Mouse (Mus musculus) E14TG2a.4 (cell line): ENCODE measurements at regions not wholly inside any gene's neighbourhood (a gene's known extent, or its start where the extent isn't known, plus 50 kb on each side); places are given as distances from the start of the nearest gene placed in this dataset.

Source experiments
- H3K27me3 ChIP-seq: 2 replicates; pipeline ENCODE4 v1.6.1; 2014; ENCODE audit warnings: low read length, control low read depth; ENCODE audit not compliant: insufficient read depth
- H3K36me3 ChIP-seq: 2 replicates; pipeline ENCODE4 v1.6.1; 2014; ENCODE audit warnings: low read length, control low read depth; ENCODE audit not compliant: insufficient read depth
- H3K4me1 ChIP-seq: replicated peaks from 2 replicates; pipeline ENCODE4 v1.6.1; 2014; ENCODE audit warnings: low read depth, low read length, control low read depth
- H3K4me3 ChIP-seq: replicated peaks from 2 replicates; pipeline ENCODE4 v1.5.1; 2014; ENCODE audit warnings: mild to moderate bottlenecking, low read length
- H3K9me3 ChIP-seq: 2 replicates; pipeline ENCODE4 v1.6.1; 2014; ENCODE audit warnings: low read length, control low read depth
- CTCF ChIP-seq: conservative IDR thresholded peaks from 2 replicates; pipeline ENCODE4 v1.5.1; 2014; ENCODE audit warnings: low read length
- NANOG ChIP-seq: IDR thresholded peaks from 2 replicates; pipeline ENCODE4 v1.6.1; 2014; ENCODE audit warnings: borderline replicate concordance, low read length, mixed read lengths
- POU5F1 ChIP-seq: IDR thresholded peaks from 2 replicates; pipeline ENCODE4 v1.6.1; 2014; ENCODE audit warnings: low read length, borderline replicate concordance

DNA sequence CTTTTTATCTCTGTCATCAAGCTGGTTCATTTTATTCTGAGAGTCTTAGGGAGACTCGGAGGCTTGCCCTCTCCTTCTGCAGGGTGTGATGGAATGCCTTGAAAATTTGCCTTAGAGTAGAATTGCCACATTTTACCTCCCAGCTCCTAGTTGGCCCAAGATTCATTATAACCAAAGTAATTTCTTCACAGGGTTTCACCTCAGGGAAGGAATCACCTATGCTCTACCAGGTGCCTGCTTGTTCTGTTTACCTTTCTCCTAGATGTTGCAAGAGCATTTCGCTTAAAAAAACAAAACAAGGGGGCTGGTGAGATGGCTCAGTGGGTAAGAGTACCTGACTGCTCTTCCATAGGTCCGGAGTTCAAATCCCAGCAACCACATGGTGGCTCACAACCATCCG lies 134.8 kb downstream of the Plk2 start:
- TF ChIP-seq POU5F1, result no peak
- TF ChIP-seq CTCF, result no peak
- TF ChIP-seq NANOG, result no peak
- H3K4me3 ChIP-seq, result no peak overlapping the region
- no peaks in the 10 kb centered on the region for H3K27me3 ChIP-seq
- no peaks in the 10 kb centered on the region for H3K4me1 ChIP-seq
- no peaks in the 10 kb centered on the region for H3K36me3 ChIP-seq
- H3K9me3 ChIP-seq, result no peaks in the 10 kb centered on the region

DNA sequence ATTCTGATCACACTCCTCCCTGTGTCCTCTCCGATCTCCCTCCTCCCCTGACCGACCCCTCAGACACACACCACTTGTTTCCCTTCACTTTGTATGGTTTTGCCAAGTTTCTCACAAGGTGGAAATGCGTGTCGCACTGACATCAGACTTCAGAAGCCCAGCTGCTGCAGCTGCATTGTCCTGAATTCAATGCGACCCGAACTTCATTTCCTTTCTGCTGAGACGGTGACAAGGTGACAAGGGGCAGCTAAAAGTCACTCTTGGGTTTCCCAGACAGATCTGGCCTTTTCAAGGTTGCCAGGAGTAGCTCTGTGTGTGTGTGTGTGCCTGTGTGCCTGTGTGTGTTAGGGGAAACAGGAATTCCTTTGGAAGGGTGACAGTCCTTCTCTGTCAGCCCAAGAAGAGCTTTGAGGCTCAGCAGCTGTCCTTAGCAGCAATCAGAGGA lies 139.5 kb downstream of the Plk2 start:
- Histone ChIP-seq H3K4me3 (no peak overlapping the region), H3K9me3 (no peaks in the 10 kb centered on the region), H3K27me3 (no peaks in the 10 kb centered on the region), H3K36me3 (no peaks in the 10 kb centered on the region), H3K4me1 (no peaks in the 10 kb centered on the region)
- TF ChIP-seq POU5F1 (no peak), NANOG (no peak), CTCF (no peak)

DNA sequence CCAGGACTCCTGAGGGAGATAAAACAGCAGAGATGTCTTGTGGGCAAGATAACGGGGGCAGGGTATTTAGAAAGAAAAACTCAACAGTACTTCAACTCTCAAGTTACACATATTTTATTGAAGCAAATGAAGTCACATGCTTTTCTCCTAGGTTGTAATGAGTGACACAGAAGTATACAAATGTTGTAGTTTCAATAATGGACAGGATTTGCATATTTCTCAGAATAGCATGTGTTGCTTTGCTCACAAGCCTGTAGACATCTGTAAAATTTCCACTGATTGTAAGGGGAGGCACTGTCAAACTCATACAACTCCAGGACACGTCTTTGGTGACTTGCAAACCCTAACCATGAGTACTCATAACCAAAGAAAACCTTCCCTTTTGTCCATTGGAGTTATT lies 140.9 kb downstream of the Plk2 start:
- H3K36me3 ChIP-seq, result no peaks in the 10 kb centered on the region
- H3K4me1 ChIP-seq, result no peaks in the 10 kb centered on the region
- TF ChIP-seq CTCF (no peak), POU5F1 (no peak), NANOG (no peak)
- no peaks in the 10 kb centered on the region for H3K9me3 ChIP-seq
- H3K27me3 ChIP-seq, result no peaks in the 10 kb centered on the region
- no peak overlapping the region for H3K4me3 ChIP-seq

DNA sequence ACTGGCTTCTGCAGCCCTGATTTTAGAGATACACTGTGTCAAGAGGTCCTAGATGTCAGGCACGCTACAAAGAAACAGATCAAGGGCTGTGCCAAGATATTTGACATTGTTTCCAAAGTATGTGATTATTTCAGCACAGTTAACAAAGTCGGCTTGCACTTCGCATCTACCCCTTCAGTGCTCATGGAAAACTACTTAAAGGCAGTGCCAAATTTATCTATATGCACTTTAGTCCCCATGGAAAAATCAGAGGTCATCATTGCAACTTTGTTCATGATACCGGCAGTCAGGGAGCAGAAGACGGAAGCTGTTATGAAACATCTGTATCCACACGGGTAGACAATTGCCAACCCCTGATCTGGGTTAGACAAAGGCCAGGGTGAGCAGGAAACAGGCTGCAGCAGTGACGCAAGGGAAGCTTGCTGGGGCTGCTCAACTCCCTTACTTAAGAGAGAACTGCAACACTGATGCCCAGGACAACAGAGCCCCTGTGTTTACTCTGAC lies 143.2 kb downstream of the Plk2 start:
- no peak for TF ChIP-seq CTCF
- Histone ChIP-seq H3K4me1 (no peaks in the 10 kb centered on the region), H3K27me3 (no peaks in the 10 kb centered on the region), H3K9me3 (no peaks in the 10 kb centered on the region), H3K36me3 (no peaks in the 10 kb centered on the region), H3K4me3 (no peak overlapping the region)

DNA sequence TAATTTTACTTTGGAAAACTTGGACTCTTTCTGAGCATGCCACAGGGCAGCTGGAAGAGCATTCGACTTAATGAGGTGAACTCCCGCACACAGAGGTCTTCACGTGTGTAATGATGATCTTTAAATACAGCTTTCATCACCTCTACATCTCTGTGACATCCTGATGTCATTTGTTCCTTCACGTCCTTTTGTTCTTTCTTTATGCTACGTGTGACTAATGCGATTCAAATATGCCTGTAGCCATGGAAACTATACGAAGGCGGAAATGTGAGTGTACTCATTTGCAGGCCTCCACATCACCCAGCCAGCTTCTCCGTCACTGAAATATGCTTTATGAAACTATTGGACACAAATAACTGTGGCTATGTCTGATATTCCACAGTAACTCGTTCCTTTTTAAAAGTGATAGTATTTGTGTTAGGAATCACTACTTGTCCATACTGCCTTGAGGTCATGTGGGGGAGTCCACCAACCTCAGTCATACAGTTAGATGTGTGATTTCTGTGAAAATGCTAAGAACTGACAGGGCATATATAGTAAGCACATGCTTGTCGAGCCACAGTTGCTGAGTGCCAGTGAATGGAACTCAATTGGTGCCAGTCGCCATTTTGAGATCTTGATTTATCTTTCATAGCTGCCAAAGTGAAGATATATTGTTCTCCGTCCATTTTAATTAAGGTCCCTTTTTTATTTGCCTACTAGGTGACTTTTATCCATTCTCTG lies 145.9 kb downstream of the Plk2 start:
- H3K9me3 ChIP-seq, result no peaks in the 10 kb centered on the region
- no peaks in the 10 kb centered on the region for H3K4me1 ChIP-seq
- no peaks in the 10 kb centered on the region for H3K36me3 ChIP-seq
- TF ChIP-seq NANOG, result no peak
- TF ChIP-seq POU5F1, result no peak
- TF ChIP-seq CTCF, result no peak
- no peak overlapping the region for H3K4me3 ChIP-seq
- no peaks in the 10 kb centered on the region for H3K27me3 ChIP-seq

DNA sequence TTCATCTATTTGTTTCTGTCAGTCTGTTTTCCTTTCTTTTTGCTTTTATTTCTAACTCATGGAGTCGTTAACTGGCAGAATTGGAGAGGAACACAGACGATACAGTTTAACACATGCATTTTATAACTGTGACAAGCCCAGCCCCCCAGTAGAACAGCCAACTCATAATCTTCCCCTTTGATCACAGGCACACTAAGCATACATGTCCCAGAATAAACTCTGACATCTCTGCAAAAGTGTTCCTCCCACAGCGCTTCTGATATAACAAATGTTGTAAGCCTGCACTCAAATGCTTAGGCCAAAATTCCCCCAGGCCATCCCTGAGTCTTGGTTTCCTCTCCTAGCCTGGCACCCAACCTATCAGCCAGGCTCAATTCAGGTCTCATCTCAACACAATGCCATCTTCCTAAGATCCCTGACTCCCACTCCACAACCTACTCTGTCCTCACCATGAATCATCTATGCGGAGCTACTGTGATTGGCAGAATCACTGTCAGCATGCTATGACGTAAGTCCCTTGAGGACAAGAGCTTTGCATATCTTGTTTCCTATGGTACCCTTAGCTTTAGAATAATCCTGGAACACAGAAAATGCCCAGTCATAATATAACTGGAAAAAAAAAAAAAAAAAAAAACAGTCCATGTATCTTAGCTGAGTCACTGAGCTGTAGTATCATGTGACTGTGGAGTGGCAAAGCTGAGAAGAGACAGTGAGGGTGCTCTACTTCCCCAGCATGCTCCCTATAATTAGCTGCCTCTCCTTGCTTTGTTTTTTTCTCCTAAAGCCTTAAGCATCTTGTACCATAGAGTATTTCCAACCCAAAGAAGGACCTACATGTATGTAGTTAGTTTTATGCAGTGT lies 146.7 kb downstream of the Plk2 start:
- H3K4me3 ChIP-seq, result no peak overlapping the region
- no peaks in the 10 kb centered on the region for H3K9me3 ChIP-seq
- no peaks in the 10 kb centered on the region for H3K36me3 ChIP-seq
- no peaks in the 10 kb centered on the region for H3K4me1 ChIP-seq
- TF ChIP-seq CTCF (no peak), NANOG (no peak), POU5F1 (no peak)
- H3K27me3 ChIP-seq, result no peaks in the 10 kb centered on the region

DNA sequence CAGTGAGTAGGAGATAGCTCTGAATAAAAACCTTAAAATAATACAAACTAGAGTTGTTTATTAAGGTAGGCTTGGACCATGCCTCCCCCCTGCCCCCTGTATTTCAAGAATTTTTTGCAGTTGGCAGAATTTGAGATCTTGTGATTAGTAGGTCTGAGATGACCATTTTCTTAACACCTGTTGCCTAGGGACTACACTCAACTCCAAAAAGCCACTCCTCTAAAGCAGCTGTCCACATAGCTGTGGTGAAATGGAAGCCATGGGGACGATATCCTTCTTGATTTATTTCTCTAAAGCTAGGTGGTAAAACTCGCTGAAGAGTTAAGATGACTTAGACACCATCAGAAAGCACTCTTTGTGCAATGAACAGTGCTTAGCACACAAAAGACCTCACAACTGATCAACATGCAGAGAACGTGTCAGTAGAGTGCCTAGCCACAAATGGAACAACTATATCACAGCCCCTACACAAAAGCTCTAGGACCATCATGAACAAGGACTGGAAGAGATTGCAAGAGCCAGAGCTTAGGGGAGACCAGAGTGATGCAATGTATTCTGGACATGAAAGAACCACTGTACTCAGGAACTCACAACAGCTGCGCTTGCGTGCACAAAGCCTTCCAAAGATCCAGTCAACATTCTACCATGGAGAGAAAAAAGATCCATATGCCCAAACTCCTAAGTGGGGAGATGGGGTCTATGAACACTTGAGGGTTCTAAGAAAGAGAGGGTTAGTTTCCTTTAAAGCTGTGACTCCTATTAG lies 147.6 kb downstream of the Plk2 start:
- Histone ChIP-seq H3K36me3 (no peaks in the 10 kb centered on the region), H3K4me3 (no peak overlapping the region), H3K9me3 (no peaks in the 10 kb centered on the region), H3K27me3 (no peaks in the 10 kb centered on the region), H3K4me1 (no peaks in the 10 kb centered on the region)
- TF ChIP-seq POU5F1, result no peak
- no peak for TF ChIP-seq NANOG
- TF ChIP-seq CTCF, result no peak

DNA sequence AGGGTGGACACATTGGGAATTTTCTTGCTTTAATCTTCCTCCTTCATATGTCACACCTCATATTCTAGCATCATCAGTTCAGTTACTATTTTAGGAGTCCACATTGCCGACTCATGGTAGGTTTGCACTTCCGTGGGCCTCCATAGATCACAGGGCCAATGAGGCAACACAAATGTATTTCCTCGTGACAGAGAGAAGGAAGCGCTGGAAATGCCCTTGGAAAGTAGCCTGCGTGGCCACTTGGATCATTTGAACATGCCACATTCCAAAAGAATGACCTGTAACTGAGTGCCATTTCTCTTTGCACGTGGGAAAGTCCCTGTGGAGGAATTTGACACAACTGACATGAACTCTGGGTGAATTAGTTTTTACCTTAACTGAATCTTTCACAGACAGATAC lies 150.6 kb downstream of the Plk2 start:
- Histone ChIP-seq H3K9me3 (no peaks in the 10 kb centered on the region), H3K4me3 (no peak overlapping the region), H3K36me3 (no peaks in the 10 kb centered on the region), H3K27me3 (no peaks in the 10 kb centered on the region), H3K4me1 (no peaks in the 10 kb centered on the region)
- no peak for TF ChIP-seq NANOG
